Mouse (Mus musculus) CH12.LX (cell line): ENCODE data around the gene Nfix. TPM values are rescaled to one million over a fixed set of nuclear protein-coding genes. Genes with fewer than 3 reads are reported as not detected.

Experiments
- DNase-seq: peaks from one replicate; pipeline ENCODE4 v3.0.0-alpha.2; 2013; ENCODE audit errors: extremely low read depth
- H3K27ac ChIP-seq: 2 replicates; pipeline ENCODE4 v1.5.1; 2012; ENCODE audit warnings: low read depth, mild to moderate bottlenecking, control low read depth, moderate library complexity; ENCODE audit not compliant: insufficient read depth
- H3K27me3 ChIP-seq: replicated peaks from 2 replicates; pipeline ENCODE3; 2012; ENCODE audit warnings: inconsistent platforms
- H3K36me3 ChIP-seq, 2 experiments: replicated peaks in 1 of 2; 2 replicates each; pipeline versions ENCODE3 to v1.6.1; 2012; ENCODE audit warnings: inconsistent platforms in 1 of 2, low read length in 1 of 2, mild to moderate bottlenecking in 1 of 2, mixed read lengths in 1 of 2, moderate library complexity in 1 of 2; ENCODE audit not compliant: control insufficient read depth in 1 of 2, insufficient read depth in 1 of 2
- H3K4me1 ChIP-seq, 2 experiments: 2 replicates each; pipeline ENCODE4 v1.6.1; 2012; ENCODE audit warnings: inconsistent platforms in 1 of 2, moderate library complexity in 1 of 2; ENCODE audit not compliant: insufficient read depth in 2 of 2, control insufficient read depth in 1 of 2
- H3K4me2 ChIP-seq: 2 replicates; pipeline ENCODE4 v1.6.1; 2012; ENCODE audit warnings: low read depth, mild to moderate bottlenecking, control low read depth; ENCODE audit not compliant: poor library complexity, insufficient read depth, severe bottlenecking
- H3K4me3 ChIP-seq, 3 experiments: fragments of 150-350 bp in 1 of 3; sonication (generic) in 1 of 3; replicated peaks in 1 of 3; 2 replicates each; pipeline versions ENCODE3 to v1.5.1; 2011 to 2012; ENCODE audit warnings: low read depth in 2 of 3, low read length in 2 of 3, mild to moderate bottlenecking in 2 of 3, moderate library complexity in 2 of 3, control low read depth in 1 of 3, improper control_type of control experiment in 1 of 3, inconsistent platforms in 1 of 3, mixed read lengths in 1 of 3; ENCODE audit not compliant: poor library complexity in 1 of 3
- H3K79me2 ChIP-seq: replicated peaks from 2 replicates; pipeline ENCODE4 v1.6.1; 2012; ENCODE audit warnings: mild to moderate bottlenecking, moderate library complexity; ENCODE audit not compliant: control insufficient read depth, poor library complexity, insufficient read depth, severe bottlenecking; ENCODE audit errors: extremely low read depth
- H3K9ac ChIP-seq: 2 replicates; pipeline ENCODE4 v1.6.1; 2012; ENCODE audit warnings: low read depth, mild to moderate bottlenecking, control low read depth, moderate library complexity; ENCODE audit not compliant: insufficient read depth
- H3K9me3 ChIP-seq: replicated peaks from 2 replicates; pipeline ENCODE3; 2012; ENCODE audit warnings: low read length, inconsistent platforms, mixed read lengths
- BHLHE40 ChIP-seq: IDR thresholded peaks from 2 replicates; pipeline ENCODE4 v1.6.1; 2011; ENCODE audit warnings: mild to moderate bottlenecking, low read depth, low read length, improper control_type of control experiment
- CHD2 ChIP-seq: IDR thresholded peaks from 2 replicates; pipeline ENCODE4 v1.6.1; 2011; ENCODE audit warnings: low read length, improper control_type of control experiment
- CTCF ChIP-seq, 2 experiments: IDR thresholded peaks in 1 of 2; conservative IDR thresholded peaks in 1 of 2; 2 replicates each; pipeline ENCODE4 v1.5.1; 2011 to 2012; ENCODE audit warnings: low read depth in 2 of 2, low read length in 2 of 2, improper control_type of control experiment in 1 of 2, inconsistent platforms in 1 of 2, mild to moderate bottlenecking in 1 of 2, moderate library complexity in 1 of 2
- GABPA ChIP-seq: IDR thresholded peaks from 2 replicates; pipeline ENCODE4 v1.6.1; 2012; ENCODE audit warnings: low read depth, low read length, improper control_type of control experiment, inconsistent platforms; ENCODE audit not compliant: insufficient replicate concordance
- IRF4 ChIP-seq: IDR thresholded peaks from 2 replicates; pipeline ENCODE4 v1.6.1; 2014; ENCODE audit warnings: low read depth, mild to moderate bottlenecking, inconsistent platforms, low read length, improper control_type of control experiment
- MEF2A ChIP-seq: IDR thresholded peaks from 2 replicates; pipeline ENCODE4 v1.6.1; 2014; ENCODE audit warnings: low read depth, mild to moderate bottlenecking, inconsistent platforms, low read length, improper control_type of control experiment, borderline replicate concordance
- NELFE ChIP-seq: IDR thresholded peaks from 2 replicates; pipeline ENCODE4 v1.6.1; 2011; ENCODE audit warnings: low read depth, low read length, improper control_type of control experiment
- POLR2A ChIP-seq: IDR thresholded peaks from 2 replicates; pipeline ENCODE4 v1.6.1; 2011; ENCODE audit warnings: low read depth, mild to moderate bottlenecking, improper control_type of control experiment, low read length
- POLR2AphosphoS2 ChIP-seq: IDR thresholded peaks from 2 replicates; pipeline ENCODE4 v1.6.1; 2011; ENCODE audit warnings: low read depth, low read length, improper control_type of control experiment
- RAD21 ChIP-seq: IDR thresholded peaks from 2 replicates; pipeline ENCODE4 v1.6.1; 2011; ENCODE audit warnings: low read depth, mild to moderate bottlenecking, low read length, improper control_type of control experiment, moderate library complexity
- RCOR1 ChIP-seq: conservative IDR thresholded peaks from 2 replicates; pipeline ENCODE4 v1.6.1; 2012; ENCODE audit warnings: low read depth, mild to moderate bottlenecking, inconsistent platforms, low read length, improper control_type of control experiment
- USF1 ChIP-seq: IDR thresholded peaks from 2 replicates; pipeline ENCODE4 v1.6.1; 2014; ENCODE audit warnings: low read depth, mild to moderate bottlenecking, inconsistent platforms, low read length, improper control_type of control experiment
- ZC3H11A ChIP-seq: IDR thresholded peaks from 2 replicates; pipeline ENCODE4 v1.6.1; 2012; ENCODE audit warnings: low read depth, mild to moderate bottlenecking, inconsistent platforms, low read length, improper control_type of control experiment
- ZKSCAN1 ChIP-seq: IDR thresholded peaks from 2 replicates; pipeline ENCODE4 v1.6.1; 2012; ENCODE audit warnings: low read depth, inconsistent platforms, low read length, improper control_type of control experiment, borderline replicate concordance
- ZNF384 ChIP-seq: IDR thresholded peaks from 2 replicates; pipeline ENCODE4 v1.6.1; 2012; ENCODE audit warnings: low read depth, low read length, improper control_type of control experiment, inconsistent platforms
- dilution Hi-C: fragments of 300-500 bp; cut with MboI; formaldehyde crosslinking; loops from 2 replicates; pipeline ENCODE4 v1.14.3; 2020; ENCODE audit warnings: low sequenced_read_pairs; ENCODE audit not compliant: extremely low pct_unique_long_range_greater_than_20kb, extremely low pct_ligation_motif_present
- in situ Hi-C: fragments of 300-500 bp; cut with MboI; formaldehyde crosslinking; loops from 3 replicates; pipeline ENCODE4 v1.14.3; 2019; ENCODE audit warnings: low sequenced_read_pairs, low pct_ligation_motif_present, low pct_unique_long_range_greater_than_20kb, mixed read lengths
- polyA plus RNA-seq: library from polyadenylated mRNA; unstranded; fragments of >175 nt; gene quantifications from 2 replicates; pipeline ENCODE4 v1.2.1, GENCODE M21; 2012; ENCODE audit warnings: low read depth; ENCODE audit not compliant: insufficient read length
- total RNA-seq, 2 experiments: library from RNA; depleted of rRNA; stranded (reverse); fragments of 300-350 nt in 1 of 2; fragments of >200 nt in 1 of 2; gene quantifications; 2 replicates each; pipeline ENCODE4 v1.2.3; 2012 to 2014

Gene Nfix
- total and polyA plus RNA-seq, 3 experiments, result 0.09 to 10.5 (median 1.1) TPM

GRCm38 (mm10) chr8:84773304-84773703 is 26.8 kb downstream of the Nfix start:
- no peak for DNase-seq
- Histone ChIP-seq H3K36me3 (no peaks in the 10 kb centered on the region), H3K27me3 (peaks cover 83% of the 10 kb centered on the region), H3K4me3 (no peak overlapping the region), H3K4me1 (peaks cover 0 to 2% of the 10 kb centered on the region in 2 experiments; a peak in 1 of 4 replicates), H3K9me3 (no peaks in the 10 kb centered on the region), H3K79me2 (no peaks in the 10 kb centered on the region), H3K4me2 (peak overlapping the region; percentile 91), H3K9ac (0 out of 2 replicates have a peak overlapping the region, but pooled peaks have one; percentile 9), H3K27ac (no peak overlapping the region)
- in situ Hi-C loops, result no loop called here
- dilution Hi-C loops, result no loop called here
- TF ChIP-seq CTCF (conservative IDR thresholded peaks at IDR 0.05 in 1 of 2, IDR thresholded peaks at IDR 0.05 in 1 of 2; ENCODE audit: low read depth in 2 of 2, low read length in 2 of 2) (no peak), BHLHE40 (no peak), RCOR1 (no peak), GABPA (no peak), ZNF384 (no peak)

- no peak for DNase-seq
- H3K4me1 ChIP-seq, result peaks cover 0 to 2% of the 10 kb centered on the region in 2 experiments; a peak in 1 of 4 replicates
- H3K36me3 ChIP-seq, result no peaks in the 10 kb centered on the region
- no peaks in the 10 kb centered on the region for H3K79me2 ChIP-seq
- no peak overlapping the region for H3K9ac ChIP-seq
- TF ChIP-seq RAD21 (no peak), ZKSCAN1 (no peak), RCOR1 (no peak), ZC3H11A (no peak), BHLHE40 (no peak), CHD2 (no peak), POLR2A (no peak), MEF2A (no peak), POLR2AphosphoS2 (no peak)
- in situ Hi-C loops, result no loop called here
- H3K27ac ChIP-seq, result no peak overlapping the region
- dilution Hi-C loops, result no loop called here
- peaks cover 79% of the 10 kb centered on the region for H3K27me3 ChIP-seq
- no peak overlapping the region for H3K4me3 ChIP-seq
- no peaks in the 10 kb centered on the region for H3K9me3 ChIP-seq
- no peak overlapping the region for H3K4me2 ChIP-seq
Observed at GRCm38 (mm10) chr8:84772628-84773027, 27.5 kb downstream of the Nfix start.

GRCm38 (mm10) chr8:84771941-84772378 is 28.2 kb downstream of the Nfix start:
- DNase-seq, result no peak
- Histone ChIP-seq H3K9me3 (no peaks in the 10 kb centered on the region), H3K27me3 (peaks cover 80% of the 10 kb centered on the region), H3K36me3 (no peaks in the 10 kb centered on the region), H3K9ac (no peak overlapping the region), H3K4me2 (no peak overlapping the region), H3K27ac (no peak overlapping the region), H3K4me1 (peaks cover 0 to 2% of the 10 kb centered on the region in 2 experiments; a peak in 1 of 4 replicates), H3K4me3 (no peak overlapping the region), H3K79me2 (no peaks in the 10 kb centered on the region)
- dilution Hi-C loops (no loop called here), in situ Hi-C loops (no loop called here)
- no peak for TF ChIP-seq USF1
- no peak for TF ChIP-seq IRF4
- no peak for TF ChIP-seq NELFE
- no peak for TF ChIP-seq CHD2
- no peak for TF ChIP-seq RCOR1
